Mouse (Mus musculus): ENCODE results near the gene Gm42906. TPM values are rescaled to one million over a fixed set of nuclear protein-coding genes. Genes with fewer than 3 reads are reported as not detected.

The Gm42906 gene
- polyA plus RNA-seq, 1 experiment = not detected

DNA sequence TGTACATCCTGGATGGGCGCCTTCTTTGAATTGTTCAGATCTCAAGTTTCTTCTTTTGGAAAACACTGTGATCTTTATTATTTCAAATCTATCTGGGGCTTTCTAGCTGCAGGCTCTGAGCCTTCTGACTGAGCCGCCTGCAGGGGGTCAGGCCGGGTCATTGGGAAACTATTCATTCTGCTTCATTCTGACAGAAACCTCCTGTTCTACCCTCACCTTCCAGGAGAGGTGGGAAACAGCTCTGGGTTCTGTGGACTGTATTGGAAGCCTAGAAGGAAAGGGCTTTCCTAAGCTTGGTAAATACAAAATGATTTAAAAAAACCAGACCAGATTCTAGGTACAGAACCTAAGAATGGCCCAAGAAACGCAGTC, 373.2 kb downstream of the Gm42906 start:
- no peak for DNase-seq
- H3K36me3 ChIP-seq (ENCODE audit: control insufficient read depth, insufficient read depth, low read length) = peaks cover 2% of the 10 kb centered on the region; the same call in 1 of the 2 replicates
- WGBS = 62% methylated on average over 4 of the region's 4 CpGs

DNA sequence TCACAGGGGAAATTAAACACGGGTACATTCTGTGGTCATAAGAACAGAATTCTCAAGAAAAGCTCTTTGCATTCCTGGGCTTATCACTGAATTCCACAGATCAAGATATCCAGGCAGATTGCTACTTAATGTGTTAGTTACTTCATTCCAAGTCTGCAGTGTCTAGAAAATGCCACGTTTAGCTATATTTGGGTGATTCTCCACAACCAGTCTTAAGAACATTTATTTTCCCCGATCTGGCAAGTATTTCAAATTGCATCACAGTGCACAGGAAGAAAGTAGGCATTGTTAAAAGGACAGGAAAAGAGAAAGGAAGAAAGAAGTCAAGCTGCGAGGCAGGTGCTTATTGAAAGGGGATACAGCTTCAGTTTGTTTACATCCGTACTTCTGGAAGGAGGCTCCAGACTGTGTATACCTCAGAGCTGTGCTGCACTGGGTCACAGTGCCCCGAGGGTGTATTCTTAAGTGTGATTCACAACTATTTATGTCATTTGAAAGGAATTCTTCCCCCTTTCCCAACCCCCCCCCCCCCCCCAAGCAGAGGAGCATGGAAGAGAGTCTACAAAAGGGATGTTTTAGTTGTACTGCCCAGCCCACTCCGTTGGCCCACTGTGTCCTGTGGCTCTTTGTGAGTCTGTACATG, 373.7 kb downstream of the Gm42906 start:
- H3K27ac ChIP-seq (ENCODE audit: insufficient read depth, low read depth, low read length) = no peak overlapping the region
- DNase-seq = no peak
- H3K4me3 ChIP-seq (ENCODE audit: insufficient read depth, low read depth, low read length) = no peak overlapping the region
- H3K36me3 ChIP-seq (ENCODE audit: control insufficient read depth, insufficient read depth, low read length) = peaks cover 2% of the 10 kb centered on the region; the same call in 1 of the 2 replicates
- WGBS = 39% methylated on average over 7 of the region's 7 CpGs
- peaks cover 6% of the 10 kb centered on the region for H3K4me1 ChIP-seq (ENCODE audit: control insufficient read depth, insufficient read depth, low read length)
- TF ChIP-seq POLR2A (IDR thresholded peaks at IDR 0.05; ENCODE audit: low read depth, low read length) = no peak
- TF ChIP-seq CTCF (conservative IDR thresholded peaks at IDR 0.05; ENCODE audit: insufficient read depth, insufficient read length, low read depth, low read length) = no peak
- no peaks in the 10 kb centered on the region for H3K27me3 ChIP-seq (replicated peaks; ENCODE audit: control insufficient read depth, insufficient read depth, low read length)

More for the DNA sequence above, 373.2 kb downstream of the Gm42906 start:
- peaks cover 9% of the 10 kb centered on the region for H3K4me1 ChIP-seq (ENCODE audit: control insufficient read depth, insufficient read depth, low read length)
- H3K4me3 ChIP-seq (ENCODE audit: insufficient read depth, low read depth, low read length) = no peak overlapping the region
- H3K27ac ChIP-seq (ENCODE audit: insufficient read depth, low read depth, low read length) = 0 out of 2 replicates have a peak overlapping the region, but pooled peaks have one; percentile 32
- no peak for TF ChIP-seq CTCF (conservative IDR thresholded peaks at IDR 0.05; ENCODE audit: insufficient read depth, insufficient read length, low read depth, low read length)
- TF ChIP-seq POLR2A (IDR thresholded peaks at IDR 0.05; ENCODE audit: low read depth, low read length) = no peak
- H3K27me3 ChIP-seq (replicated peaks; ENCODE audit: control insufficient read depth, insufficient read depth, low read length) = no peaks in the 10 kb centered on the region

DNA sequence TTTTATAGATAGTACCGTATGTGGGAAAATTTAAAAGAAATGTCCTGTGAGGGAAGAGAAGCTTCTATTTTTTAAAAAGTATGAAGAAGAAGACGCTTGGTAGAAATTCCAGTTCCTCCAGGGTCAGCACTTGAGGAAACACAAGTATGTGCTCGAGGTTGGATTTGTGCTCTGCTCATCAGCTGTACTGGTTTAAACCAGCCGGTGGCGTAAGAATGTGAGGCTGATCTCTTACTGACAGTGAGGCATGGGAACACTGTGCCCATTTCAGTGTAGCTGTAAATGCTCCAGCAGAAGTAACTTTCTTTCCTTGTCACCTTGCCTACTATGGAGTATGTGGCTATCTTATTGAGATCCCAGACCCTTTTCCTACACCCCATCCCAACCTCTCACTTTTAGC, 374.8 kb downstream of the Gm42906 start:
- Histone ChIP-seq H3K36me3 (ENCODE audit: control insufficient read depth, insufficient read depth, low read length) (peaks cover 2% of the 10 kb centered on the region; the same call in 1 of the 2 replicates), H3K4me1 (ENCODE audit: control insufficient read depth, insufficient read depth, low read length) (peaks cover 6% of the 10 kb centered on the region), H3K27ac (ENCODE audit: insufficient read depth, low read depth, low read length) (no peak overlapping the region), H3K27me3 (replicated peaks; ENCODE audit: control insufficient read depth, insufficient read depth, low read length) (no peaks in the 10 kb centered on the region), H3K4me3 (ENCODE audit: insufficient read depth, low read depth, low read length) (no peak overlapping the region)
- 87% methylated on average over 5 of the region's 5 CpGs for WGBS
- DNase-seq = no peak
- TF ChIP-seq CTCF (conservative IDR thresholded peaks at IDR 0.05; ENCODE audit: insufficient read depth, insufficient read length, low read depth, low read length) (no peak), POLR2A (IDR thresholded peaks at IDR 0.05; ENCODE audit: low read depth, low read length) (no peak)

DNA sequence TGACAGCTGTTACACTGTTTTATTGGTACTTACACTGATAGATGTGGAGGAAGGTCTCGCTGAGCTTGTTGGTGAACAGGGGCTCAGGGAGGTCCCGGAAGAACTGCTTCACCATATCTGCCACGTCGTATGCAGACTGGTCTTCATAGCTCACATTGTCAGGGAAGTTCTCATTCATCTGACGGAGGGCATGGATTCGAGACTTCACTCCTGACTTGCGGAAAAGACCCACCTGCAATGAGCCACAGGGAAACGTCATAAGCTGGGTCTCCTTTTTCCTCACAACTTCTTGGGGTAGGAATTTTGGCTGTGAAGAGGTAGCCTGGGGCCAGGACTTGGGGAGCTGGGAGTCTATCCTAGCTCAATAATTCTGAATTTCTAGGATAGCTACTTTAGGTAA, 375.6 kb downstream of the Gm42906 start:
- TF ChIP-seq CTCF (conservative IDR thresholded peaks at IDR 0.05; ENCODE audit: insufficient read depth, insufficient read length, low read depth, low read length) (no peak), POLR2A (IDR thresholded peaks at IDR 0.05; ENCODE audit: low read depth, low read length) (no peak)

DNA sequence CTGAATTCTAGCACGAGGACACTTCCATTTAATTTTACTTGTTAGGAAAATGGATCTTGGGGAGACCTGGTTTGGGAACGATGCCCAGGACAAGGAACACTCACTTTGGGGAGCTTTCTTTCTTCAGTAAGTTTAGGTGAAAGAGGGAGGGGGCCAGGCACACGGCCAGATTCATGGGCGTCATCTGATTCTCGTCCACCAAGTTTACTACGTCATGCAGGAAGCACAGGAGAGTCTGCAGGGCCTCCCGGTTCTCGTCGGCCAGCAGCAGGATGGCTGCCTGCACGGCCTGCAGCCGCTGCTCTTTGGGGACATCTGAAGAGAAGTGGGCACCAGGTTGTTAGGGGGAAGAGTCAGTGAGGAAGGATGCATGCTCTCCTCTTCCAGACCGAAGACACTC, 380.5 kb downstream of the Gm42906 start:
- H3K36me3 ChIP-seq (ENCODE audit: control insufficient read depth, insufficient read depth, low read length) = peaks cover 2% of the 10 kb centered on the region
- 63% methylated on average over 12 of the region's 12 CpGs for WGBS

More for the DNA sequence above, 375.6 kb downstream of the Gm42906 start:
- WGBS = 97% methylated on average over 8 of the region's 8 CpGs
- H3K27me3 ChIP-seq (replicated peaks; ENCODE audit: control insufficient read depth, insufficient read depth, low read length) = no peaks in the 10 kb centered on the region
- no peak overlapping the region for H3K4me3 ChIP-seq (ENCODE audit: insufficient read depth, low read depth, low read length)
- no peak overlapping the region for H3K27ac ChIP-seq (ENCODE audit: insufficient read depth, low read depth, low read length)
- no peak for DNase-seq
- peaks cover 6% of the 10 kb centered on the region for H3K4me1 ChIP-seq (ENCODE audit: control insufficient read depth, insufficient read depth, low read length)
- peaks cover 2% of the 10 kb centered on the region; the same call in 1 of the 2 replicates for H3K36me3 ChIP-seq (ENCODE audit: control insufficient read depth, insufficient read depth, low read length)

DNA sequence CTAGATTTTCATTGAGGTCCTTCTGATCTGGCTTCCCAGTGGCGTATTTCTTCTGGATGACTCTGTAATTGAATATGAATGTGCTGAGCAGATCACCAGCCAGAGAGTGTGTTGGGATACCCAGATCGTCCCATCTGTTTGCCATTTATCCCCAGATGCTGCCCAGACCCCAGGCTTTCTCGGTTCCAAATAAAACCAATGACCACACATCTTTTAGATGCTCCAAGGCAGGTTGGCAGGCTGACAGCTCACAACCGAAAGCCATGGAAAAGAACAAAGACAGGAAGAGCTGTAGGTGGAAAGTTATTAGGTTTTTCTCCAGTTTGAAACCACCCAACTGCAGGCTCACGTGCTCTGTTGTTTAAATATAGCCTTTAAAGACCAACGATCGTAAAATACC, 381.0 kb downstream of the Gm42906 start:
- Histone ChIP-seq H3K27ac (ENCODE audit: insufficient read depth, low read depth, low read length) (no peak overlapping the region), H3K36me3 (ENCODE audit: control insufficient read depth, insufficient read depth, low read length) (peaks cover under 1% of the 10 kb centered on the region), H3K4me3 (ENCODE audit: insufficient read depth, low read depth, low read length) (no peak overlapping the region), H3K27me3 (replicated peaks; ENCODE audit: control insufficient read depth, insufficient read depth, low read length) (no peaks in the 10 kb centered on the region), H3K4me1 (ENCODE audit: control insufficient read depth, insufficient read depth, low read length) (peaks cover 8% of the 10 kb centered on the region; the same call in 1 of the 2 replicates)
- WGBS = 65% methylated on average over 7 of the region's 7 CpGs
- DNase-seq = peak; percentile 48
- TF ChIP-seq CTCF (conservative IDR thresholded peaks at IDR 0.05; ENCODE audit: insufficient read depth, insufficient read length, low read depth, low read length) (no peak), POLR2A (IDR thresholded peaks at IDR 0.05; ENCODE audit: low read depth, low read length) (no peak)

More for the DNA sequence above, 380.5 kb downstream of the Gm42906 start:
- H3K4me1 ChIP-seq (ENCODE audit: control insufficient read depth, insufficient read depth, low read length) = peaks cover 4% of the 10 kb centered on the region; the same call in 1 of the 2 replicates
- H3K4me3 ChIP-seq (ENCODE audit: insufficient read depth, low read depth, low read length) = no peak overlapping the region
- TF ChIP-seq CTCF (conservative IDR thresholded peaks at IDR 0.05; ENCODE audit: insufficient read depth, insufficient read length, low read depth, low read length) = no peak
- no peak for TF ChIP-seq POLR2A (IDR thresholded peaks at IDR 0.05; ENCODE audit: low read depth, low read length)
- H3K27me3 ChIP-seq (replicated peaks; ENCODE audit: control insufficient read depth, insufficient read depth, low read length) = no peaks in the 10 kb centered on the region
- peak; percentile 44 for DNase-seq
- H3K27ac ChIP-seq (ENCODE audit: insufficient read depth, low read depth, low read length) = no peak overlapping the region

DNA sequence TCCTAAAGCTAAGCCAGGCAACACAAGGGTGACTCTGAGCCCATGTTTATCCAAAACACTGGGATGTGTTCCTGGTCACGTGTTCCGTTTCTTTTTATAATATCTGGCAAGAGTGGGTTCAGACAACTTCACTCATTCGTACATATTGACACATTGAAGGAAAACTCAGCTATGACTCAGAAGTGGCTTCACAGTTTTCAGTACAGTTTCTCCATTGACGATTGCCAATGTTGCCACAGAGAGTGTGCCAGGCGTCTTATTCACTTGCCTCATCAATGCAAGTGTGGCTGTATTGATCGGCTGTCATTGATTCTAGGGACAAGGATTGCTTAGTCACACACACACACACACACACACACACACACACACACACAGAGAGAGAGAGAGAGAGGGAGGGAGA, 381.8 kb downstream of the Gm42906 start:
- DNase-seq = no peak
- TF ChIP-seq CTCF (conservative IDR thresholded peaks at IDR 0.05; ENCODE audit: insufficient read depth, insufficient read length, low read depth, low read length) (no peak), POLR2A (IDR thresholded peaks at IDR 0.05; ENCODE audit: low read depth, low read length) (no peak)
- 95% methylated on average over 6 of the region's 6 CpGs for WGBS
- H3K4me1 ChIP-seq (ENCODE audit: control insufficient read depth, insufficient read depth, low read length) = peaks cover 10% of the 10 kb centered on the region; the same call in 1 of the 2 replicates
- H3K36me3 ChIP-seq (ENCODE audit: control insufficient read depth, insufficient read depth, low read length) = no peaks in the 10 kb centered on the region; the same call in 1 of the 2 replicates
- no peak overlapping the region for H3K4me3 ChIP-seq (ENCODE audit: insufficient read depth, low read depth, low read length)
- H3K27ac ChIP-seq (ENCODE audit: insufficient read depth, low read depth, low read length) = no peak overlapping the region
- H3K27me3 ChIP-seq (replicated peaks; ENCODE audit: control insufficient read depth, insufficient read depth, low read length) = no peaks in the 10 kb centered on the region
